Mouse (Mus musculus) G1E (cell line): ENCODE results near the gene Adam19.

Source experiments
- CTCF ChIP-seq: IDR thresholded peaks from 2 replicates; pipeline ENCODE4 v1.5.1; 2012; ENCODE audit warnings: low read depth, low read length, inconsistent platforms, mixed read lengths
- GATA1 ChIP-seq: IDR thresholded peaks from 2 replicates; pipeline ENCODE4 v1.6.1; 2012; ENCODE audit warnings: borderline replicate concordance, low read length, inconsistent platforms, mixed read lengths
- POLR2AphosphoS5 ChIP-seq: IDR thresholded peaks from 2 replicates; pipeline ENCODE4 v1.6.1; 2012; ENCODE audit warnings: low read depth, low read length, inconsistent platforms; ENCODE audit not compliant: insufficient replicate concordance
- TAL1 ChIP-seq: conservative IDR thresholded peaks from 2 replicates; pipeline ENCODE4 v1.6.1; 2012; ENCODE audit warnings: low read depth, low read length, inconsistent platforms, mixed read lengths

GRCm38 (mm10) chr11:46077732-46078375 is 22.1 kb downstream of the Adam19 start:
- TF ChIP-seq CTCF (no peak), GATA1 (no peak), POLR2AphosphoS5 (no peak), TAL1 (no peak)
